Mouse (Mus musculus) forebrain, embryonic 16.5 days (tissue): ENCODE results near the gene Dnah1. TPM values are rescaled to one million over a fixed set of nuclear protein-coding genes. Genes with fewer than 3 reads are reported as not detected.

Experiments
- ATAC-seq: fragments of 200-750 bp; cut with Nextera tagmentation; 2 replicates; pipeline ENCODE4 v1.8.0; 2017; ENCODE audit warnings: mild to moderate bottlenecking, moderate library complexity
- H3K27ac ChIP-seq: fragments of 300-500 bp; sonication (generic); 2 replicates; pipeline ENCODE4 v1.5.1; 2014; ENCODE audit warnings: low read length, control low read depth
- H3K27me3 ChIP-seq: fragments of 300-500 bp; sonication (generic); replicated peaks from 2 replicates; pipeline ENCODE4 v1.6.1; 2014; ENCODE audit warnings: low read length; ENCODE audit not compliant: control insufficient read depth, insufficient read depth
- H3K36me3 ChIP-seq: fragments of 300-500 bp; sonication (generic); 2 replicates; pipeline ENCODE4 v1.6.1; 2014; ENCODE audit not compliant: control insufficient read depth, insufficient read depth
- H3K4me1 ChIP-seq: fragments of 300-500 bp; sonication (generic); replicated peaks from 2 replicates; pipeline ENCODE4 v1.6.1; 2014; ENCODE audit warnings: low read length; ENCODE audit not compliant: control insufficient read depth, insufficient read depth
- H3K4me2 ChIP-seq: fragments of 300-500 bp; sonication (generic); 2 replicates; pipeline ENCODE4 v1.6.1; 2014; ENCODE audit warnings: mild to moderate bottlenecking, low read length, control low read depth
- H3K4me3 ChIP-seq: fragments of 300-500 bp; sonication (generic); replicated peaks from 2 replicates; pipeline ENCODE4 v1.5.1; 2014; ENCODE audit warnings: mild to moderate bottlenecking, low read length, control low read depth
- H3K9ac ChIP-seq: fragments of 300-500 bp; sonication (generic); replicated peaks from 2 replicates; pipeline ENCODE4 v1.6.1; 2014; ENCODE audit warnings: low read depth, low read length, control low read depth
- H3K9me3 ChIP-seq: fragments of 300-500 bp; sonication (generic); 2 replicates; pipeline ENCODE4 v1.6.1; 2016; ENCODE audit warnings: low read length; ENCODE audit not compliant: control insufficient read depth
- WGBS: fragments of 180-500 bp; shearing (Covaris S2); extraction: QIAGEN DNeasy Blood & Tissue Kit; methylation state at CpG from one replicate; pipeline ENCODE4 v1.1.7; 2014; 5-methylcytosine and 5-hydroxymethylcytosine counted together
- polyA plus RNA-seq: library from polyadenylated mRNA; unstranded; fragments of >200 nt; fragmentation: Nextera tagmentation; extraction: Ambion mirVana; gene quantifications from 2 replicates; pipeline ENCODE4 v1.2.1, GENCODE M21; 2015

Dnah1 gene
- polyA plus RNA-seq, 1 experiment from 2014 or later: 3.5 TPM

GRCm38 (mm10) chr14:31233070-31233995 is 90.4 kb downstream of the Dnah1 start:
- Histone ChIP-seq H3K4me3 (no peak overlapping the region), H3K27me3 (no peaks in the 10 kb centered on the region), H3K4me2 (no peak overlapping the region), H3K4me1 (no peaks in the 10 kb centered on the region), H3K9me3 (no peaks in the 10 kb centered on the region), H3K27ac (no peak overlapping the region), H3K9ac (no peak overlapping the region), H3K36me3 (no peaks in the 10 kb centered on the region)
- 89% methylated on average over 14 of the region's 14 CpGs for WGBS
- ATAC-seq: peak; percentile 42

GRCm38 (mm10) chr14:31232404-31233069 is 91.2 kb downstream of the Dnah1 start:
- no peak for ATAC-seq
- no peak overlapping the region for H3K9ac ChIP-seq
- no peaks in the 10 kb centered on the region for H3K9me3 ChIP-seq
- no peak overlapping the region for H3K27ac ChIP-seq
- H3K4me3 ChIP-seq: no peak overlapping the region
- no peaks in the 10 kb centered on the region for H3K4me1 ChIP-seq
- H3K36me3 ChIP-seq: no peaks in the 10 kb centered on the region
- H3K4me2 ChIP-seq: no peak overlapping the region
- WGBS: 82% methylated on average over 13 of the region's 13 CpGs
- H3K27me3 ChIP-seq: no peaks in the 10 kb centered on the region

GRCm38 (mm10) chr14:31230442-31230841 is 93.3 kb downstream of the Dnah1 start:
- Histone ChIP-seq H3K36me3 (no peaks in the 10 kb centered on the region), H3K27ac (no peak overlapping the region), H3K4me1 (peaks cover 2% of the 10 kb centered on the region; the same call in 1 of the 2 replicates), H3K9me3 (no peaks in the 10 kb centered on the region), H3K27me3 (no peaks in the 10 kb centered on the region), H3K4me3 (no peak overlapping the region), H3K9ac (no peak overlapping the region), H3K4me2 (no peak overlapping the region)
- WGBS: 81% methylated on average over 8 of the region's 8 CpGs
- ATAC-seq: no peak

- Histone ChIP-seq H3K4me2 (no peak overlapping the region), H3K4me3 (no peak overlapping the region), H3K9me3 (no peaks in the 10 kb centered on the region), H3K27ac (no peak overlapping the region), H3K27me3 (no peaks in the 10 kb centered on the region), H3K36me3 (no peaks in the 10 kb centered on the region), H3K9ac (no peak overlapping the region), H3K4me1 (peaks cover 2% of the 10 kb centered on the region; the same call in 1 of the 2 replicates)
- ATAC-seq: no peak
- 74% methylated on average over 6 of the region's 6 CpGs for WGBS
Measured at GRCm38 (mm10) chr14:31228234-31228633, 95.5 kb downstream of the Dnah1 start.

GRCm38 (mm10) chr14:31226978-31227377 is 96.7 kb downstream of the Dnah1 start:
- no peak overlapping the region for H3K9ac ChIP-seq
- H3K9me3 ChIP-seq: no peaks in the 10 kb centered on the region
- H3K36me3 ChIP-seq: no peaks in the 10 kb centered on the region
- H3K4me2 ChIP-seq: no peak overlapping the region
- peak; percentile 75 for ATAC-seq
- H3K27ac ChIP-seq: no peak overlapping the region
- 38% methylated on average over 4 of the region's 4 CpGs for WGBS
- no peak overlapping the region for H3K4me3 ChIP-seq
- H3K4me1 ChIP-seq: peaks cover 2% of the 10 kb centered on the region; the same call in 1 of the 2 replicates
- no peaks in the 10 kb centered on the region for H3K27me3 ChIP-seq

- Histone ChIP-seq H3K36me3 (no peaks in the 10 kb centered on the region), H3K27ac (no peak within 1 kb of the TSS), H3K4me1 (peaks cover 10% of the 10 kb centered on the region), H3K4me2 (no peak within 1 kb of the TSS), H3K9ac (no peak within 1 kb of the TSS; the same call in 1 of the 2 replicates), H3K9me3 (no peaks in the 10 kb centered on the region), H3K27me3 (no peaks in the 10 kb centered on the region), H3K4me3 (no peak within 1 kb of the TSS)
- ATAC-seq: peak; percentile 38; the same call in 1 of the 2 replicates
- 13% methylated on average over 11 of the region's 11 CpGs for WGBS
Measured at GRCm38 (mm10) chr14:31217666-31218065, 106.0 kb downstream of the Dnah1 start, which contains the start of gene Sema3g. Gene Sema3g (plus strand): TSS chr14:31217860.

- H3K9me3 ChIP-seq: no peaks in the 10 kb centered on the region
- no peak within 1 kb of the TSS for H3K27ac ChIP-seq
- H3K9ac ChIP-seq: no peak within 1 kb of the TSS; the same call in 1 of the 2 replicates
- no peaks in the 10 kb centered on the region for H3K27me3 ChIP-seq
- no peak within 1 kb of the TSS for H3K4me2 ChIP-seq
- ATAC-seq: no peak
- H3K4me3 ChIP-seq: no peak within 1 kb of the TSS
- H3K4me1 ChIP-seq: peaks cover 10% of the 10 kb centered on the region
- WGBS: 58% methylated on average over 2 of the region's 2 CpGs
- H3K36me3 ChIP-seq: no peaks in the 10 kb centered on the region
Measured at GRCm38 (mm10) chr14:31216846-31217245, 106.8 kb downstream of the Dnah1 start, which contains the start of gene Nisch. Gene Nisch (minus strand): TSS chr14:31216946.

GRCm38 (mm10) chr14:31215157-31216002 is 108.3 kb downstream of the Dnah1 start:
- H3K4me2 ChIP-seq: no peak overlapping the region
- ATAC-seq: peak; percentile 69
- no peak overlapping the region for H3K9ac ChIP-seq

More at GRCm38 (mm10) chr14:31215157-31216002, 108.3 kb downstream of the Dnah1 start:
- H3K4me3 ChIP-seq: no peak overlapping the region
- H3K9me3 ChIP-seq: no peaks in the 10 kb centered on the region
- H3K4me1 ChIP-seq: peaks cover 10% of the 10 kb centered on the region
- no peaks in the 10 kb centered on the region for H3K27me3 ChIP-seq
- 30% methylated on average over 15 of the region's 15 CpGs for WGBS
- no peak overlapping the region for H3K27ac ChIP-seq
- H3K36me3 ChIP-seq: no peaks in the 10 kb centered on the region
